8 mouse cellular contexts compared by ENCODE assay signal in genomic region chr10:80039559-80039979, GRCm38 (mm10). TPM values are rescaled to one million over a fixed set of nuclear protein-coding genes. Genes with fewer than 3 reads are reported as not detected.
A peak's percentile ranks its signal among the peaks of the same experiment; 100 is the strongest.
DNase-seq lines count a peak whose midpoint lies in the region; ATAC-seq lines count a peak whose summit lies in the region.

Gene Polr2e, minus strand, starts transcription at chr10:80039795.

- peak within 1 kb of the TSS; percentile 76 for H3K4me3 ChIP-seq in hindbrain, embryonic 16.5 days (ENCODE audit: low read length)
- H3K4me3 ChIP-seq in macrophage (ENCODE audit: inconsistent target) = peak within 1 kb of the TSS; percentile 93

- H3K9ac ChIP-seq in hindbrain, embryonic 16.5 days (ENCODE audit: low read depth, low read length) = peak within 1 kb of the TSS; percentile 79

- DNase-seq in T-cell, adult 2 months (ENCODE audit: low spot score) = peak; percentile 98
- peak; percentile 96 for DNase-seq in cerebellum, postnatal 36 days
- peak; percentile 99 for DNase-seq in gastrocnemius, adult 18-20 months (ENCODE audit: low spot score)
- DNase-seq in left cerebral cortex, adult 18-20 months (ENCODE audit: low spot score in 2 of 2) = peak; percentile 93 to 97
- DNase-seq in right cerebral cortex, adult 18-20 months = peak; percentile 98
- DNase-seq in urinary bladder, postnatal 10 days (ENCODE audit: low spot score) = peak; percentile 79

- H3K9me3 ChIP-seq in hindbrain, embryonic 16.5 days (ENCODE audit: control insufficient read depth, low read length) = no peaks in the 10 kb centered on the region

- ATAC-seq in hindbrain, embryonic 16.5 days = peak; percentile 99

- no peaks in the 10 kb centered on the region for H3K27me3 ChIP-seq in hindbrain, embryonic 16.5 days (replicated peaks; ENCODE audit: control insufficient read depth, insufficient read depth, low read length)

- peaks cover 14% of the 10 kb centered on the region for H3K4me1 ChIP-seq in hindbrain, embryonic 16.5 days (ENCODE audit: control insufficient read depth, insufficient read depth, low read depth, low read length)

- H3K27ac ChIP-seq in hindbrain, embryonic 16.5 days (ENCODE audit: low read depth, low read length) = peak within 1 kb of the TSS; percentile 66
- H3K27ac ChIP-seq in macrophage = peak within 1 kb of the TSS; percentile 57

- under 1% methylated on average over 40 of the region's 40 CpGs for WGBS in hindbrain, embryonic 16.5 days
- under 1% methylated on average over 24 of the region's 40 CpGs for WGBS in macrophage (ENCODE audit: missing documents)

- peak within 1 kb of the TSS; percentile 90 for H3K4me2 ChIP-seq in hindbrain, embryonic 16.5 days (ENCODE audit: low read length)

- peaks cover 26% of the 10 kb centered on the region for H3K79me2 ChIP-seq in macrophage (ENCODE audit: inconsistent target)

- H3K36me3 ChIP-seq in hindbrain, embryonic 16.5 days (ENCODE audit: control insufficient read depth, insufficient read depth, low read length) = peaks cover 25% of the 10 kb centered on the region
- peaks cover 27% of the 10 kb centered on the region; the same call in 1 of the 2 replicates for H3K36me3 ChIP-seq in macrophage (ENCODE audit: inconsistent target)

RNA-seq across cellular contexts. Expression of gene Polr2e, which starts in this region (rescaled TPM):
- 10 to 100 TPM; 44.3 to 46.2 TPM for total RNA-seq in gastrocnemius, adult 18-20 months (2021)
- 141 and 143 TPM in 2 replicates for polyA plus RNA-seq in hindbrain, embryonic 16.5 days (2015; fragmentation: Nextera tagmentation; extraction: Ambion mirVana)
- total RNA-seq in left cerebral cortex, adult 18-20 months (2021) = 10 to 100 TPM; 73.6 to 75.2 TPM
- 10 to 100 TPM in 15 of 26 experiments, 1 to 10 TPM in 11; 2.7 to 32.6 (median 15.8) TPM for total RNA-seq in macrophage (2018; cell fraction: chromatin; rRNA removed)
- 10 to 100 TPM; 24.1 to 50.6 (median 34.6) TPM for total RNA-seq in macrophage (2018; cell fraction: cytosol; rRNA removed)
- 10 to 100 TPM in 17 of 26 experiments, 1 to 10 TPM in 9; 5.7 to 31.9 (median 11.6) TPM for total RNA-seq in macrophage (2018; cell fraction: nucleus; rRNA removed)
- polyA plus RNA-seq in macrophage (2018) = 51.6 to 65.8 TPM (median 54.3 TPM) in 3 replicates

Comparison
In these comparisons a context has a peak if more than half of its experiments do, and no peak if none do; other contexts are left out.
1. Peak in every context shown above with its lines: DNase-seq, ATAC-seq, H3K4me3 ChIP-seq and H3K27ac ChIP-seq.